Mouse (Mus musculus) C2C12 (cell line): ENCODE data around the gene Gm15557. TPM values are rescaled to one million over a fixed set of nuclear protein-coding genes. Genes with fewer than 3 reads are reported as not detected.
A peak's percentile ranks its signal among the peaks of the same experiment; 100 is the strongest.

Source experiments
- H3K27me3 ChIP-seq: one replicate; pipeline ENCODE4 v1.6.1; 2011; ENCODE audit not compliant: control insufficient read depth, insufficient read depth, insufficient read length
- H3K36me3 ChIP-seq: one replicate; pipeline ENCODE4 v1.6.1; 2011; ENCODE audit not compliant: control insufficient read depth, insufficient read depth
- H3K4me3 ChIP-seq: one replicate; pipeline ENCODE4 v1.5.1; 2011; ENCODE audit warnings: mild to moderate bottlenecking, control low read depth; ENCODE audit not compliant: poor library complexity, insufficient read depth, severe bottlenecking
- H3K79me2 ChIP-seq: one replicate; pipeline ENCODE4 v1.6.1; 2011; ENCODE audit not compliant: control insufficient read depth, insufficient read depth
- H3K79me3 ChIP-seq: one replicate; pipeline ENCODE4 v1.6.1; 2011; ENCODE audit warnings: low read depth, control low read depth
- H3ac ChIP-seq: one replicate; pipeline ENCODE3; 2011; ENCODE audit warnings: low read depth; ENCODE audit not compliant: control insufficient read depth, insufficient read length
- CEBPB ChIP-seq: IDR thresholded peaks from one replicate; pipeline ENCODE4 v1.6.1; 2011; ENCODE audit warnings: low read depth, mild to moderate bottlenecking, control low read depth, moderate library complexity
- CTCF ChIP-seq: IDR thresholded peaks from one replicate; pipeline ENCODE4 v1.5.1; 2011; ENCODE audit not compliant: control insufficient read depth, insufficient read depth, insufficient read length
- FOSL1 ChIP-seq: IDR thresholded peaks from one replicate; pipeline ENCODE4 v1.8.0; 2011; ENCODE audit warnings: mild to moderate bottlenecking, low read length; ENCODE audit not compliant: poor library complexity, insufficient read depth, severe bottlenecking
- MAX ChIP-seq: IDR thresholded peaks from one replicate; pipeline ENCODE4 v1.6.1; 2011; ENCODE audit warnings: mild to moderate bottlenecking, control low read depth
- MYOD1 ChIP-seq: IDR thresholded peaks from one replicate; pipeline ENCODE4 v1.6.1; 2011; ENCODE audit warnings: low read depth; ENCODE audit not compliant: control insufficient read depth, insufficient read length
- MYOG ChIP-seq: IDR thresholded peaks from one replicate; pipeline ENCODE4 v1.6.1; 2011; ENCODE audit not compliant: control insufficient read depth, insufficient read length; ENCODE audit errors: extremely low read depth
- USF1 ChIP-seq: IDR thresholded peaks from one replicate; pipeline ENCODE4 v1.6.1; 2011; ENCODE audit warnings: low read depth, mild to moderate bottlenecking, control low read depth, moderate library complexity
- polyA plus RNA-seq: library from polyadenylated mRNA; unstranded; fragments of >200 nt; fragmentation: generic; extraction: Trizol; gene quantifications from one replicate; pipeline ENCODE4 v1.2.1, GENCODE M21; 2012; ENCODE audit warnings: missing spikeins

Gm15557 gene
- polyA plus RNA-seq, 1 experiment, result not detected

DNA sequence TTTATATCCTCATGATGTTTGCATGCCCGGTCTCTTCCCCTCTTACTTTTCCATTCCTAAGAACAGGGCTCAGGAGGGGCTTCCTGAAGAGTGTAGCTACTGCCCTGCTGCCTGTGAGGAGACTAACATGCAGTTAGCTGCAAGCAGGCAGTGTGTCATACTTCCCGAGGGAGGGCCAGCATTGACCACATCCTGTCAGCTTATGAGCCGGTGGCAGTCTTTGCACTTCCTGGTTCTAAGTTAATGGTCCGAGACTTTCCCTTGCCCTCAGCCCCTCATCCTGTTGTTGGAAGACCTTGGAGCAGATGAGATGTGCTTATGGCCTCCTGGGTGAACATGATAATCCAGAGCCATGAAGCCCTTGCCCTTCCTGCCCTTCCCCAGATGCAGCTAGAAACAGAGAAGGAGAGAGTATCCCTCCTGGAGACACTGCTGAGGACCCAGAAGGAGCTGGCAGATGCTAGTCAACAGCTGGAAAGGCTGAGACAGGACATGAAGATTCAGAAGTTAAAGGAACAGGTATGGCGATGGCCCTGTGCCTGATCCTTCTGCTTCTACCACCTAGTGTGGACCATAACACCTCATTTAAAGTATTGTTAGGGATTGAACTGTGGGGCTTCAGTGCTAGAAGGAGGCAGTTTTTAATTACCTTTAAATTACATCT is 38.9 kb downstream of the Gm15557 start:
- peaks cover 90% of the 10 kb centered on the region for H3K36me3 ChIP-seq
- peak overlapping the region; percentile 16 for H3K4me3 ChIP-seq

GRCm38 (mm10) chr2:155985776-155986175 is 45.2 kb downstream of the Gm15557 start:
- H3ac ChIP-seq, result no peak overlapping the region
- H3K79me3 ChIP-seq, result peaks cover 2% of the 10 kb centered on the region
- peaks cover 7% of the 10 kb centered on the region for H3K79me2 ChIP-seq
- H3K4me3 ChIP-seq, result no peak overlapping the region
- H3K27me3 ChIP-seq, result no peaks in the 10 kb centered on the region
- TF ChIP-seq FOSL1, result no peak
- no peak for TF ChIP-seq MYOD1
- no peak for TF ChIP-seq MYOG
- peaks cover 98% of the 10 kb centered on the region for H3K36me3 ChIP-seq

More for the DNA sequence above, 38.9 kb downstream of the Gm15557 start:
- no peaks in the 10 kb centered on the region for H3K27me3 ChIP-seq
- TF ChIP-seq USF1, result no peak
- no peak for TF ChIP-seq MYOG
- no peak for TF ChIP-seq CEBPB
- no peak for TF ChIP-seq FOSL1
- TF ChIP-seq CTCF, result no peak
- no peak for TF ChIP-seq MYOD1
- H3ac ChIP-seq, result peak overlapping the region; percentile 49
- peaks cover 22% of the 10 kb centered on the region for H3K79me2 ChIP-seq
- H3K79me3 ChIP-seq, result peaks cover 9% of the 10 kb centered on the region

DNA sequence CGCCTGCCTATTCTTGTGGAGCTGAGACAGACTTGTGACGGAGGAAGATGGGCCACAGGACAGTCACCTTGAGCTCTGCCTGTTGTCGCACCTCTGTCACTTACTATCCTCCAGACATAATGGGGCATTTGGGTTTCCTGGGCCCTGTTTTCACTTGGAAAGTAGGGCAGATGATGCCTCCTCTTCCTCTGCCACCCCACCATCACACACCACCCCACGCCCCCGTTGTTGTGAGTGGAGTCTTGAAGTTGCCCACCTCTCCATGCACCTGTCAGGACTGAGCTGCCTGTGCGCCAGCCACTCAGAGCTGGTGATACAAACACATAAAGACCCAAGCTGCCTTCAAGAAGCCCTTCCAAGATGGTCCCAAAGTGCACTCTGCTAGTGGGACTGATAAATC is 46.6 kb downstream of the Gm15557 start:
- Histone ChIP-seq H3K79me3 (no peaks in the 10 kb centered on the region), H3K27me3 (no peaks in the 10 kb centered on the region), H3K36me3 (peaks cover 95% of the 10 kb centered on the region), H3ac (no peak overlapping the region), H3K79me2 (no peaks in the 10 kb centered on the region), H3K4me3 (no peak overlapping the region)
- TF ChIP-seq MYOG, result no peak
- TF ChIP-seq CTCF, result no peak
- no peak for TF ChIP-seq USF1
- TF ChIP-seq MYOD1, result no peak
- TF ChIP-seq CEBPB, result no peak
- no peak for TF ChIP-seq MAX
- TF ChIP-seq FOSL1, result no peak

GRCm38 (mm10) chr2:155989085-155989484 is 48.6 kb downstream of the Gm15557 start:
- Histone ChIP-seq H3K79me3 (no peaks in the 10 kb centered on the region), H3K4me3 (no peak overlapping the region), H3K79me2 (no peaks in the 10 kb centered on the region), H3ac (no peak overlapping the region), H3K36me3 (peaks cover 93% of the 10 kb centered on the region), H3K27me3 (no peaks in the 10 kb centered on the region)
- TF ChIP-seq FOSL1 (no peak), MYOD1 (no peak), USF1 (no peak), MYOG (no peak), CEBPB (no peak), MAX (no peak), CTCF (no peak)

- no peak for TF ChIP-seq MYOD1
- TF ChIP-seq CTCF, result no peak
- no peak for TF ChIP-seq CEBPB
- no peak for TF ChIP-seq USF1
- TF ChIP-seq MAX, result no peak
- no peak for TF ChIP-seq MYOG
- no peak for TF ChIP-seq FOSL1
- Histone ChIP-seq H3K4me3 (no peak overlapping the region), H3K36me3 (peaks cover 89% of the 10 kb centered on the region), H3ac (no peak overlapping the region), H3K79me3 (no peaks in the 10 kb centered on the region), H3K79me2 (no peaks in the 10 kb centered on the region), H3K27me3 (no peaks in the 10 kb centered on the region)
These were observed 50.6 kb downstream of the Gm15557 start for GRCm38 (mm10) chr2:155991151-155991550.

DNA sequence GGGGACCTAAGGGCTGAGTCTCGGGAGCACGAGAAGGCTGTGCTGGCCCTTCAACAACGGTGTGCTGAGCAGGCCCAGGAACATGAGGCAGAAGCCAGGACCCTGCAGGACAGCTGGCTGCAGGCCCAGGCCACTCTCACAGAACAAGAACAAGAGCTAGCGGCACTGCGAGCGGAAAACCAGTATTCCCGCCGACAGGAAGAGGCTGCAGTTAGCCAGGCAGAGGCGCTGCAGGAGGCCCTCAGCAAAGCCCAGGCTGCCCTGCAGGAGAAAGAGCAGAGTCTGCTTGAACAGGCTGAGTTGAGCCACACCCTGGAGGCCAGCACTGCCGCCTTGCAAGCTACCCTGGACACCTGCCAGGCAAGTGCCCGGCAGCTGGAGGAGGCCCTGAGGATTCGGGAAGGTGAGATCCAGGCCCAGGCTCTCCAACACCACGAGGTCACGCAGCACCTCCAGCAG is 51.4 kb downstream of the Gm15557 start:
- H3K79me3 ChIP-seq, result no peaks in the 10 kb centered on the region
- no peaks in the 10 kb centered on the region for H3K79me2 ChIP-seq
- no peaks in the 10 kb centered on the region for H3K27me3 ChIP-seq
- H3ac ChIP-seq, result no peak overlapping the region
- no peak overlapping the region for H3K4me3 ChIP-seq
- TF ChIP-seq FOSL1 (no peak), MYOD1 (no peak), MAX (no peak), USF1 (no peak), CTCF (no peak)
- H3K36me3 ChIP-seq, result peaks cover 89% of the 10 kb centered on the region
